Mouse (Mus musculus) stomach, embryonic 16.5 days (tissue): Measurements from ENCODE around the gene 4930590J08Rik. TPM values are rescaled to one million over a fixed set of nuclear protein-coding genes. Genes with fewer than 3 reads are reported as not detected.
"Not testable (repeated sequence)": the region's sequence is repeated elsewhere in the genome, so short reads cannot be mapped to it uniquely, and the experiment has no call there.

Experiments used
- ATAC-seq: fragments of 200-750 bp; cut with Nextera tagmentation; 2 replicates; pipeline ENCODE4 v1.8.0; 2017; ENCODE audit warnings: moderate number of reproducible peaks, moderate TSS enrichment; ENCODE audit not compliant: insufficient read depth, low FRiP score
- H3K27ac ChIP-seq: fragments of 300-500 bp; sonication (generic); 2 replicates; pipeline ENCODE4 v1.5.1; 2014; ENCODE audit warnings: low read length
- H3K27me3 ChIP-seq: fragments of 300-500 bp; sonication (generic); 2 replicates; pipeline ENCODE4 v1.6.1; 2014; ENCODE audit warnings: low read length, control low read depth, mixed read lengths; ENCODE audit not compliant: control insufficient read depth, insufficient read depth
- H3K36me3 ChIP-seq: fragments of 300-500 bp; sonication (generic); 2 replicates; pipeline ENCODE4 v1.6.1; 2014; ENCODE audit warnings: low read length; ENCODE audit not compliant: control insufficient read depth, insufficient read depth
- H3K4me1 ChIP-seq: fragments of 300-500 bp; sonication (generic); 2 replicates; pipeline ENCODE4 v1.6.1; 2014; ENCODE audit warnings: low read length, control low read depth, mixed read lengths; ENCODE audit not compliant: control insufficient read depth, insufficient read depth
- H3K4me2 ChIP-seq: fragments of 300-500 bp; sonication (generic); 2 replicates; pipeline ENCODE4 v1.6.1; 2014; ENCODE audit warnings: low read depth, low read length, mixed read lengths
- H3K4me3 ChIP-seq: fragments of 300-500 bp; sonication (generic); replicated peaks from 2 replicates; pipeline ENCODE4 v1.5.1; 2014; ENCODE audit warnings: mild to moderate bottlenecking, low read length
- H3K9ac ChIP-seq: fragments of 300-500 bp; sonication (generic); 2 replicates; pipeline ENCODE4 v1.6.1; 2014; ENCODE audit warnings: low read length
- H3K9me3 ChIP-seq: fragments of 300-500 bp; sonication (generic); replicated peaks from 2 replicates; pipeline ENCODE4 v1.6.1; 2016; ENCODE audit warnings: low read length, control low read depth; ENCODE audit not compliant: control insufficient read depth
- WGBS: fragments of 180-500 bp; shearing (Covaris S2); extraction: QIAGEN DNeasy Blood & Tissue Kit; methylation state at CpG from one replicate; pipeline ENCODE4 v1.1.7; 2014; 5-methylcytosine and 5-hydroxymethylcytosine counted together
- polyA plus RNA-seq: library from polyadenylated mRNA; unstranded; fragments of >200 nt; fragmentation: Nextera tagmentation; extraction: Ambion mirVana; gene quantifications from 2 replicates; pipeline ENCODE4 v1.2.1, GENCODE M21; 2015

The 4930590J08Rik gene
- polyA plus RNA-seq, 1 experiment from 2014 or later = 0.19 TPM

DNA sequence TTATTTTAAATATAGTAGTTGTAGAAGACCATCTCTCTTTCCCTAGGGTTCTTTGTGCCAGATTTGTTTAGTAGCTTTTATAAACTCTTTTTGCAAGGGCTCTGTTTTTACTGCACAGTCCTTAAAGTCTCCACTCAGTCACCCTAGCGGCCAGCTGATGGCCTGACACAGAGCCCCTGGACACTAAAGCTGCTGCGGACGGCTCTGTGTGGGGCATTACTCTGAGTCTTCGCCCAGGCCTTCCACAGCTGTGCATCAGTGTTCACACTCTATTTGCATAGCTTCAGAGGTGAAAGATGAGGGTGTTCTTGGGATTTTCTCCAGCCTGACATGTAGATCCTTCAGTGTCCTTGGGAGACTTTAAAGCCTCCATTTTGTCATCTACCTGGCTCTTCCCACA lies 35.9 kb downstream of the 4930590J08Rik start:
- H3K9ac ChIP-seq = no peak overlapping the region
- H3K9me3 ChIP-seq = no peaks in the 10 kb centered on the region
- H3K27me3 ChIP-seq = no peaks in the 10 kb centered on the region
- no peak overlapping the region for H3K4me2 ChIP-seq
- WGBS = 48% methylated on average over 4 of the region's 4 CpGs
- no peak overlapping the region for H3K4me3 ChIP-seq
- H3K36me3 ChIP-seq = no peaks in the 10 kb centered on the region
- ATAC-seq = no peak
- no peak overlapping the region for H3K27ac ChIP-seq
- H3K4me1 ChIP-seq = no peaks in the 10 kb centered on the region

DNA sequence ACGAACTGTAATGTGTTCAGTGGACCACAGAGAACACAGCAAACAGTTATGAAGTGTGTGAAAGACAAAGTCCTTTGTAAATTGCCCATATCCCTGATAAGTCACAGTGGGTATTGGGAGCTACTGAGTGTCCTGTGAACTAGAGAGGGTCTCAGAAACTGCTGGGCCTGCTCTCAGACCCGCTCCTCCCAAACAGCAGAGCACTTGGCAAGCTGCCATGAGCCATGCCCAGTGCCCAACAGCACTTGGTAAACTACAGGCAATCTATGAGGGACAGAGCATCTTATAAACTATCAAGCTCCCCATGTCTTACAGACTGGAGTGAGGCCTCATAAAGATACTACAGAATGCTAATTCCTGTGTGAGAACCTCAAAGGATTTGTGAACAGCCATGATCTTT lies 45.8 kb downstream of the 4930590J08Rik start:
- Histone ChIP-seq H3K9me3 (no peaks in the 10 kb centered on the region), H3K4me2 (no peak overlapping the region), H3K4me3 (no peak overlapping the region), H3K9ac (no peak overlapping the region), H3K4me1 (no peaks in the 10 kb centered on the region), H3K27ac (no peak overlapping the region), H3K36me3 (no peaks in the 10 kb centered on the region), H3K27me3 (no peaks in the 10 kb centered on the region)
- no peak for ATAC-seq
- WGBS = 75% methylated on average over 2 of the region's 2 CpGs

DNA sequence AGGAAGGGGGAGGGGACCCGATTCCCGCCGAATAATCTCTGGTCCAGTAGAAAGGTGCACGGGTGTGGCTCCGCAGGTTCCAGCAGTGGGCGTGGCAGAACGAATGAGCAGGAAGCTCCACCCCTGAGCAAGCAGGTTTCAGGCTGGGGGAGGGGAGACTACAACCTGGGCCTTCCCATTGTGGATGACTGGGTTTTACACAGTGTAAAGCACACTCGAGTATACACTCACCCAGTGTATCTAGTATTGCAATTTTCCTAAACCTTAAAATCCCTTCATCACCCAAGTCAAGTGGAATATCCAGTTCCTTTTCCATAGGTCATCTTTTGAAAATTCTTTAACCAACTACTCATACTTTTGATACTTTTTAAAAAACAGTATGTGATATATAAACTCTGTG lies 55.4 kb downstream of the 4930590J08Rik start:
- not testable (repeated sequence) for H3K4me2 ChIP-seq, H3K27me3 ChIP-seq, H3K9me3 ChIP-seq, ATAC-seq, H3K27ac ChIP-seq, H3K9ac ChIP-seq, H3K4me3 ChIP-seq, H3K36me3 ChIP-seq, H3K4me1 ChIP-seq
- 30% methylated on average over 2 of the region's 8 CpGs for WGBS

DNA sequence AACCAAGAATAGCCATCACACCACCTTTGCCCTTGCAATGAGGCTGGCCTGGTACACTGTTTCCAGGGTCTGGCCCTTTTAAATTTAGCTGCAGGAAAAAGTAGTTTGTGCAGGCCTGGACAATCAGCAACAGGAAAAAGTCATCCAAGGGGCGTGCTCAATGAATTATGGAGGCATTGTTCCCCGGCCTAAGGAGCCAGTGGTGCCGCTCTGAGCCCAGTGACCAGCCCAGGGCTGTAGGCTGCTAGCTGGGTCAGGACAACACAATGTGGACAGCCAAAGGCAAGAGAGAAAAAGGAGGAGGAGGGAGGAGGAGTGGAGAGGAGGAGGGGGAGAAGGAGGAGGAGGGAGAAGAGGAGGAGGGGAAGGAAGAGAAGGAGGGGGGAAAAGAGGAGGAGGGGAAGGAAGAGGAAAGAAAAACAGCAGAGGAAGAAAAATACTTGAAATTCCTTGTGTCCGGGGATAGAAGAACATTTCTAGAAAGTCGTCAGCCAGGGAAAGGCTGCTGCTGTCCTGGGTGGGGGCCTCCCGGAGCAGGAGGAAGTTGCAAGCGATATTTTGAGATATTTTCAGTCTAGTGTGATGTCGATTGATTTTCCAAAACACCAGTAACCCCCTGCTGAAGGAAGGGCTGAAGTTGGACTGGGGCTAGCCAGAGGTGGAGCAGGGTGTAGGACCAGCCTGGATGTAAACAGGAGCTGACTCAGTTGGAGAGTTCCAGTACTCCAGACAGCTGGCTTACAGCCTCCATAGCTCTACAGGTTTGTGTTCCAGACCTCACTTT lies 57.6 kb downstream of the 4930590J08Rik start:
- H3K9me3 ChIP-seq = no peaks in the 10 kb centered on the region
- H3K27ac ChIP-seq = peak overlapping the region; percentile 70
- peaks cover 8% of the 10 kb centered on the region for H3K4me1 ChIP-seq
- 19% methylated on average over 8 of the region's 8 CpGs for WGBS
- H3K9ac ChIP-seq = no peak overlapping the region
- H3K4me3 ChIP-seq = no peak overlapping the region
- H3K36me3 ChIP-seq = no peaks in the 10 kb centered on the region
- peak overlapping the region; percentile 25 for H3K4me2 ChIP-seq
- no peaks in the 10 kb centered on the region; the same call in 1 of the 2 replicates for H3K27me3 ChIP-seq
- ATAC-seq = peak; percentile 41; the same call in 1 of the 2 replicates

DNA sequence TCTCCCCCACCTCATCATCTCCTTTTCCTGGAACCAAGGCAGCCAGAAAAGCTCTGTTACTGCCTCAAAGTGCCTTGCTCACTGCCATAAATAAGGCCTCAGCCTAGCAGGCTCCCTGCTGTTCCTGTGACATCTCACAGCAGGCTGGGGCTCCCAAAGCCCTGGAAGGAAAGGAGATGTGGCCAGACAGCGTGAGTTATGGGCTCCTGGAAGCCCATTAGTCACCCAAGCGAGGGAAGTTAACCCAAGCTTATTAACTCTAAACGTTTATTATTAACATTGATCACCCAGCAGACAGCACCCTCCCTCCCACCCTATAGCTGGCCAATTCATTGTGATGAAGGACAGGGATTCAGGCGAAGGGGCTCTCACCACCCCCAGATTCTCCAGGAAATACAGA lies 60.8 kb downstream of the 4930590J08Rik start:
- Histone ChIP-seq H3K9me3 (no peaks in the 10 kb centered on the region), H3K4me1 (peaks cover 8% of the 10 kb centered on the region), H3K4me2 (no peak overlapping the region), H3K4me3 (no peak overlapping the region), H3K36me3 (no peaks in the 10 kb centered on the region), H3K9ac (no peak overlapping the region), H3K27me3 (no peaks in the 10 kb centered on the region), H3K27ac (peak overlapping the region; percentile 8; the same call in 1 of the 2 replicates)
- 16% methylated on average over 4 of the region's 4 CpGs for WGBS
- peak; percentile 49; the same call in 1 of the 2 replicates for ATAC-seq

DNA sequence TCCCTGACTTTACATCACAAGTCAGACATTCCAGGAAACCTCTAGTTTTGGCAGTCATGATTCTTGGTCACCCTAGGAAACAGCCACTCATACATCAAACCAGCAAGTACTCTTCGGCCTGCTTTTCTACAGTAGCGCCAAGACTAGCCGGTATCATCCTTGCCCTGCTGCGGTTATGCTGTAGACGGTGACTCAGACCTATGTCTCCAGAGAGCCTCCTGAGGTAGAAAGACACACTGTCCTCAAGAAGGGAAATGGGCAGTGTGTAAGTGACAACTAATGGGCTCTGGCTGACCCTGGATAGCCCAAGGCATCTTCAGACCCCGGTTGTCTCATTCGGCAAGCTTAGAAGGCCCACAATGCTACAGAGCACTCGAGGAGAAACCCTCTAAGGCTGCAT lies 62.5 kb downstream of the 4930590J08Rik start:
- H3K36me3 ChIP-seq = no peaks in the 10 kb centered on the region
- no peak overlapping the region for H3K9ac ChIP-seq
- peaks cover 8% of the 10 kb centered on the region for H3K4me1 ChIP-seq
- no peak for ATAC-seq
- H3K4me2 ChIP-seq = no peak overlapping the region
- no peaks in the 10 kb centered on the region for H3K27me3 ChIP-seq
- no peak overlapping the region for H3K27ac ChIP-seq
- H3K9me3 ChIP-seq = no peaks in the 10 kb centered on the region
- 81% methylated on average over 8 of the region's 8 CpGs for WGBS
- no peak overlapping the region for H3K4me3 ChIP-seq

DNA sequence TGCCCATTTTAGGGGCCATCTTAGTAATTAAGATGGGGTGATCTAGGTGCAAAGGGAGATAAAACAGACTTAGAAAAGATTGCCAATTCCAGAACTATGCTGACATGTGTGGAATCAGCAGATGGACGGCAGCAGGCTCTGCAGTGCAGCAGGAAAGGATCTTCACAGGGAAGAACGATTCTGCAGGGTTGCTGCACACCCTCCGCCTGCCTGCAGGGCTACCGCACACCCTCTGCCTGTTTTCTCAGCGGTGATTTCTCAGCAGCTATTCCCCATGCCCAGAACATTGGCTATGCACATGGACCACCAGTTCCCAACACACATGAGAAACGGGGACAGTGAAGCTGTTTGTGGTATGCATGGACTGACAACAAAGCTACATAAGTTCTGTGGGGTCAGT lies 63.4 kb downstream of the 4930590J08Rik start:
- no peak for ATAC-seq
- no peaks in the 10 kb centered on the region for H3K9me3 ChIP-seq
- H3K27ac ChIP-seq = no peak overlapping the region
- H3K4me1 ChIP-seq = 0 out of 2 replicates have a peak, but pooled peaks cover 2% of the 10 kb centered on the region
- no peaks in the 10 kb centered on the region for H3K27me3 ChIP-seq
- no peaks in the 10 kb centered on the region for H3K36me3 ChIP-seq
- no peak overlapping the region for H3K9ac ChIP-seq
- no peak overlapping the region for H3K4me2 ChIP-seq
- 49% methylated on average over 6 of the region's 6 CpGs for WGBS
- H3K4me3 ChIP-seq = no peak overlapping the region

DNA sequence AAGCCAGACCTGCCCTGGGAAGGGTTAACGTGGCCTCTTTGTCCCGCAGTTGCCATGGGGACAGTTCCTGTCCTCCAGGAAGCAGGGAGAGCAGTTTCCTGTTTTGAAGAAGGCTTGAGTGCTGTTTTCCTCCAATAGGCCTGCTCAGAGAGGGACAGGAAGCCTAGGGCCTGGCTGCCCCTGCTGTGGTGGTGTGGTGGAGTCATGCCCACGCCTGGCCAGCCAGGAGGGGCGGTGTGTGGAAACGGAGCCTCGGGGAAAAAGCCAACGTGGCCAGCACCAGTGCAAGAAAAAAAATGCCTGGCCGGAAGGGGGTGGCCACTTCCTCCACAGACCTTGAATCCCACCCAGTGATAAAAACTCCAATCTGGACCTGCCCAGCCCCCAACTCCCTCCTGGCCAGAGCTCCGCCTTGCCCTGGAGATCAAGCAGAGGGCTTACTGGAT lies 69.6 kb downstream of the 4930590J08Rik start:
- 40% methylated on average over 9 of the region's 9 CpGs for WGBS
- no peak overlapping the region for H3K27ac ChIP-seq
- H3K9me3 ChIP-seq = no peaks in the 10 kb centered on the region

DNA sequence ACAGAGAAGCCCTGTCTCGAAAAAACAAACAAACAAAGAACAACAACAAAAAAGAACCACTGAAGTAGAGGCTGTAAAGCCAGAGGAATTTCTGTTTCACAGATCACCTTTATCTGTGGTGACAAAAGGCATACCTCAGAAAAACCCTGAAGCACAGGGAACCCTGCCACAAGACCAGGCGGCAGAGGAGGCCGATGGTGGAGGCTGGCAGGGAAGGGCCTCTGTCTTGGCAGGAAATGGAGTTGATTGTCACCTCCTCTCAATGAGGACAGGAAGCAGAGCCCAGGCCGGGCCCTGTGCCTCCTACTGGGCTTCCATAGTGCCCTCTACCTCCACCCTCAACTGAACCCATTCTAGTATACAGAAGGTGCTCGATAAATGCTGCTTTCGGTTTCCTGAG lies 71.4 kb downstream of the 4930590J08Rik start:
- no peak for ATAC-seq
- Histone ChIP-seq H3K9ac (no peak overlapping the region), H3K36me3 (no peaks in the 10 kb centered on the region)

More for the DNA sequence above, 69.6 kb downstream of the 4930590J08Rik start:
- Histone ChIP-seq H3K4me2 (no peak overlapping the region), H3K4me3 (no peak overlapping the region), H3K36me3 (no peaks in the 10 kb centered on the region), H3K4me1 (no peaks in the 10 kb centered on the region), H3K9ac (no peak overlapping the region), H3K27me3 (peaks cover 5% of the 10 kb centered on the region; the same call in 1 of the 2 replicates)
- peak; percentile 77 for ATAC-seq

More for the DNA sequence above, 71.4 kb downstream of the 4930590J08Rik start:
- H3K4me2 ChIP-seq = no peak overlapping the region
- no peak overlapping the region for H3K27ac ChIP-seq
- no peaks in the 10 kb centered on the region for H3K9me3 ChIP-seq
- peaks cover 14% of the 10 kb centered on the region; the same call in 1 of the 2 replicates for H3K27me3 ChIP-seq
- WGBS = 66% methylated on average over 6 of the region's 6 CpGs
- H3K4me3 ChIP-seq = no peak overlapping the region
- H3K4me1 ChIP-seq = no peaks in the 10 kb centered on the region
